Mouse (Mus musculus) cerebellum, adult 2 months (tissue): ENCODE measurements around the gene Trh.

Source experiments
- CTCF ChIP-seq: fragments of 200-500 bp; IDR thresholded peaks from 2 replicates; pipeline ENCODE4 v1.5.1; 2011; ENCODE audit warnings: low read depth, mild to moderate bottlenecking, control low read depth, low read length, moderate library complexity, borderline replicate concordance; ENCODE audit not compliant: insufficient read depth
- POLR2A ChIP-seq: fragments of 200-500 bp; IDR thresholded peaks from 2 replicates; pipeline ENCODE4 v1.6.1; 2011; ENCODE audit warnings: low read length, control low read depth, borderline replicate concordance; ENCODE audit not compliant: insufficient read depth

- TF ChIP-seq CTCF (no peak), POLR2A (no peak)
These were observed 13.1 kb downstream of the Trh start for GRCm38 (mm10) chr6:92231356-92231755.
